Mouse (Mus musculus): ENCODE data around the gene Mfsd4b4. TPM values are rescaled to one million over a fixed set of nuclear protein-coding genes. Genes with fewer than 3 reads are reported as not detected.
"Not testable (repeated sequence)": the region's sequence is repeated elsewhere in the genome, so short reads cannot be mapped to it uniquely, and the experiment has no call there.

Gene Mfsd4b4
- 1 to 10 TPM; 6.5 to 9.3 TPM for total RNA-seq (2021)
- long read RNA-seq, experiment 1, transcript Mfsd4b4-202 (4 exons, 3,523 nt) = major isoform, 8 of 13 reads
- long read RNA-seq, experiment 1, partial matches to known transcripts = 4 of 13 reads
- long read RNA-seq, experiment 1, other reads (novel, unspliced or antisense) = 1 of 13 reads
- long read RNA-seq, experiment 2, transcript Mfsd4b4-202 (4 exons, 3,523 nt) = major isoform, 7 of 12 reads
- long read RNA-seq, experiment 2, partial matches to known transcripts = 1 of 12 reads
- long read RNA-seq, experiment 2, other reads (novel, unspliced or antisense) = 4 of 12 reads

DNA sequence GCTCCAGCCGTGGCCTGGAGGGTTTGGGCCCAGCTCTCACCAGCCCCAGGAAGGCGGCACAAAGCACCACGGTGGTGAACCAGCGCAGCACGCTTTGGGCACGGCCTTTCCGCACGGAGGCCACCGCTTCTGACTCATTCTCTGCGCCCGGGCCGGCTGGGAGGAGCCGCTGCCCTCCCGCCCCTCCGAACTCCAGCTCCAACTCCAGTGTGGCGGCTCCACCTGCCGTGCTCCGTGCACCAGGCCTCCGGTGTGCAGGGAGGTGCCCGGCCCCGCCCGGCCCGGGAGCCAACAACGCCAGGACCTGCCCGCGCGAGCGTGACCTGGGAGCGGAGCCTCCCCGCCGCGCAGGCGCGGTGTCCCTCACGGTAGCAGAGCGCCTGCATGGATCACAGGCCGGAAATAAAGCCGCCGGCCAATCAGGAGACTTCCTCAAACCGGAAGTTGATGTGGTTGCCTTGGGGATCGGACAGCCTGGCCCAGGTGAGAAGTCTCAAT, at the start of gene Mfsd4b4:
Gene Mfsd4b4 (minus strand): TSS at position 365 of the 498 bp plus-strand sequence.
- DNase-seq = peak; percentile 91

DNA sequence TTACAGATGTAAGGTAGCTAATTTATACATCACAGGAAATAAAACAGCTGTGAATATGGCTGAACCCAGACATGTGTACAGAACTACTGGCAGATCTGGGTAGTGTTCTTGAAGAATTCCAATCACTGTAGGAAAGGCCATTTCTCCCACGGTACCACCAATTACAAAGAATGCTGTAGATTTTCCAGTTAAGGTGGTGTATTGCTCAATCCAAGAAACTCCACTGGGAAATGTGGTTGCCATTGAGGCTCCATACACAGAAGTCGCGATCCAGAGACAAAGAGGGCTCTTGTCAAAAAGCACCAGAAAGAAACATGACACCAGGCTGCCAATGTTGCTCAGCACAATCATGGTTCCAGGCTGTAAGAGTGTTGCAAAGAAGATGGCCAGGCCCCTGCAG, 48.2 kb upstream of the Mfsd4b4 start:
- DNase-seq = not testable (repeated sequence)

DNA sequence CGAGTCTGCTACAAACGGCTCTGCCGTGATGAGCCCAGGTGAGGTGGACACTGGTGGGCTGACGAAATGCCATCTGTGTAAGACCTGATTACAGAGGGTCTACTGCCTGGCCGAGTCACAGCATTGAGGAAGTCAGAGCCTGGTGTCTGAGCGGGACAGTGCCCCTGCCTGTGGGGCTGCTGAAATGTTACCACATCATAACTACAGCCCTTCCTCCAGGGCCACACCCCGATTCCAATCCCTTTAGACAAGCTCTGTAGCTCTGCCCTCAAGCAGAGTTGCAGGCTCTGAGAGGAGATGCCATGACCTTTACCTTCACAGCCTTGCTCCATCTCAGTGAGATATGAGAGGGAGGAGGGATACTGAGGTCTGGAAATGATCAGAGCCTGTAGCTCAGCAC, 37.5 kb upstream of the Mfsd4b4 start:
- DNase-seq = no peak

- peak; percentile 57 for DNase-seq
Observed at GRCm38 (mm10) chr10:39926616-39927139, 27.6 kb upstream of the Mfsd4b4 start, which contains the start of gene Mfsd4b2. TSS of gene Mfsd4b2 (minus strand) at chr10:39926923.

- peak; percentile 16 for DNase-seq
Observed at GRCm38 (mm10) chr10:39924556-39924955, 25.5 kb upstream of the Mfsd4b4 start.

DNA sequence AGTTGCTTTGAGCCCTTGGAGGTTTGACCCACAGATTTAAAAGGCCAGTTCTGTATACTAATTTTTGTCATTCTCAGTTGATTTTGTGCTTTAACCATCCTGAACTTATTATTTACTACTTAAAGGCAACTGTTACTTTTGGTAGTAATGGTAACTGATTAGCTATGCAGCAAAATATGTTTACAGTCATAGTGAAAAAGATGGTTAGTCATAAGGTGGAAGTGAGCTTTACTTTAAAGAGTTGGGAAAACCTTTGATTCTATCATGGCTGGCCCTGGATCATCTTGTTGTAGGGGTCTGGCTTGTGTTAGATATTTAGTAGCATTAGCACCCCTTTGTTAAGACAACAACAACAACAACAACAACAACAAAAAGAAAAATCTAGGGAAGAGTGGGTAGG, 13.6 kb upstream of the Mfsd4b4 start:
- no peak for DNase-seq

DNA sequence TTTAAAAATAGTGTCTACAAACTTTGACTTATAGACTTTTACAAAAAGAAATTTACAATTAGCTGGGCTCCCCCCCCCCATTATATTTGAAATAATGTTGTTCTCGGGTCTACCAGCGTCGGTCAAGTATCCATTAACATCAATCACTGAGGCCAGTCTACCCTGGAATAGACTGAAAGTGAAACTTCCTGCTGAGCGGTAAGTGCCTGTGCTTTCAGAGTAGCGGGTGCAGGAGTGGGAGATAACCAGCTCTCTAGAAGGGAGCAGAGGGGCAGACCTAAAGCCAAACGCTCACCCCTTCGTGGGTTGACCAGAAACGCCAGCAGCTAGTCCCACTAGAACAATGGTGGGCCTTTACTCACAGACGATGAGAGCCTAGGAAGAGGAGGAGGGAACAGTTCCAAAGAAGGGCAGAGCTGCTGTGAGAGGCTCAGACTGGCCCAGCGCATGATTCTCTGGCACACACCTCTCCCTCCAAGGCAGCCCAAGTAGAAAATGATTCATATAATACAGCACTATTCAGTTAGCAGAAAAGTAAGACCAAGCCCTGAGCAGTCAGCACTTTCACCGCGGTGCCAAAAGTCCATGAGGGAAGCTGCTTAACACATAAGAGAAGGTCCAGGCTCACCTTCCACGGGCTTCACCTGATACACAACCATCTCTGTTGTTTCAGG, 9.9 kb upstream of the Mfsd4b4 start:
- no peak for DNase-seq

- no peak for DNase-seq
Observed at GRCm38 (mm10) chr10:39906799-39907658, 8.0 kb upstream of the Mfsd4b4 start.

DNA sequence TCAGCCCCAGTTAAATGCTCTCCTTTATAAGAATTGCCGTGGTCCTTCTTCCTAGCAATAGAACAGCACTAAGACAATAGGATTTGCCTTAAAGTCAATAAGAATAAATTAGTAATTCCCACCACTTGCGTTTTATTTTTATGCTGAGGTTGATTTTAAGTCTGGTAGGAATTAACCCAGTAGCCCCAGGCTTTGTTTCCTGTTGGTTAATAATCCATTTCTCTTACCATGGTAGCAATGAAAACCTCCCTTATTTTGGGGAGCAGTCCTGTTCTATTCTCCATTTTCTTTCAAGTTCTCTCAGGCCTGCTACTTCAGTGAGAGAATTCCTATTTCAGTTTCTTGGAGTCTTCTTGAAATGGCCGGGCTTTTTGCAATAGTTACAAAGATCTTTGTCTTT, 5.2 kb upstream of the Mfsd4b4 start:
- DNase-seq = no peak

DNA sequence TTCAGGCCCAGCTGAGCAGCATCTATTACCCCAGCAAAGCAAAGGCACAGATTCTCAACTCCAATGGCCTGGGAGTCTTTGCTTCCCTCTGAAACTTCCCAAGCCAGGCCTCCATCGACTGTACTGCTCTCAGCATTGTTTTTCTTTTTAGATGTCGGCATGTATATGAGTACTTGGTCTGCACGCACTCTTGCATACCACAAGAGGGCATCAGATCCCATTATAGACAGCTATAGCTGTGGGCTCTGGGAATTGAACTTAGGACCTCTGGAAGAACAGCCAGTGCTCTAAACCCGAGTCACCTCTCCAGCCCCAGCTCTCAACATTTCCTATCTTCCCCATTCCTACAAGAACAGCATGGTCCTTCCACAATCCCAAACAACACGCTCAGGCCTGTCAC, 2.5 kb downstream of the Mfsd4b4 start:
- DNase-seq = no peak

- DNase-seq = no peak
Observed at GRCm38 (mm10) chr10:39893702-39894697, 5.0 kb downstream of the Mfsd4b4 start.

DNA sequence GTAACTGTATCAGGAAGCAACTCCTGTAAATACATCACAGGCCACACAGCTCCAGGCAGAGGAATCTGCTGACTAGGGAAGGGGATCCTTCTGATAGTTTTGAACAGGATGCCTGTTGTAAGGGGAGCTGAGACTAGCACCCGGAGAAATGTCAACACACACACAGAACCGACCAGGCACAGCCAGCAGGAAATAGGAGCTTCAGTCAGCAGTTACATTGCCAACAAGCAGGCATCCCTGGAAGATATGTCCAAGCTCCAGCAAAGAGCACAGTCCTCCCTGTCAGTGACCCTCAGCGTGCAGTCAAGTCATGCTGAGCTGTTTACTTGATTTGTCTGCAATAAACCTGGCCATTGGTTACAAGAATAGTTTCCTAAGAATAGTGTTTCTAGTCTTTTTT, 10.4 kb downstream of the Mfsd4b4 start:
- no peak for DNase-seq

- no peak for DNase-seq
Observed at GRCm38 (mm10) chr10:39865509-39865908, 33.5 kb downstream of the Mfsd4b4 start.

DNA sequence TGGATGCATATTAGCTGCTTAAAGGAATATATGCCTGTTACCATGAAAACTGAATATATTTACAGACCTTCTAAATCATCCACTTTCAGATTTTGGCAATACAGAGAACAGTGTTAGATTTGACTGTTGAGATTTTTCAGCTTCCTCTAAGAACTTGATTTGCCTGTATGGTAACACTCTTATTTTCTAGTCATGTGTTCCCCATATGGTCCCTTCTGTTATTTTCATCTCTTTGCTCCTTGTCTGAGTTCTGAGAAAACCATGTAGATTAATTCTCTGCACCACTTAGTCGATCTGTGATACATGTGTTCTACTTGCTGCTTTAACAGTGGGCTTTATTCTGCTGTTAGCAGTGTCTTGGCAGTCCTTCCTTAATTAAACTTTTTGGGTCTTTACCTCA, 56.4 kb downstream of the Mfsd4b4 start:
- no peak for DNase-seq

Other genes starting within 250 kb of the Mfsd4b4 start
- 10 to 100 TPM; 24.7 to 36.4 TPM for gene Rev3l, start 167.1 kb downstream of the Mfsd4b4 start, total RNA-seq (2021)
- gene Mfsd4b2, start 27.7 kb upstream of the Mfsd4b4 start, total RNA-seq (2021) = under 1 TPM; 0.27 to 0.33 TPM
- 1 to 10 TPM; 4.5 to 6.2 TPM for gene Mfsd4b3, start 60.9 kb upstream of the Mfsd4b4 start, total RNA-seq (2021)
- gene Mfsd4b5, start 87.4 kb upstream of the Mfsd4b4 start, total RNA-seq (2021) = 1 to 10 TPM in 1 of 2 experiments, under 1 TPM in 1; 0.90 to 1.2 TPM
- gene Mfsd4b1, start 126.0 kb upstream of the Mfsd4b4 start, total RNA-seq (2021) = 1 to 10 TPM; 6.4 to 7.4 TPM
- gene Slc16a10, start 243.0 kb upstream of the Mfsd4b4 start, total RNA-seq (2021) = 10 to 100 TPM; 17.0 to 18.4 TPM